In genomic region chr7:121077829-121078228, GRCm38 (mm10) we compare ENCODE assay signal across 8 mouse cellular contexts. TPM values are rescaled to one million over a fixed set of nuclear protein-coding genes. Genes with fewer than 3 reads are reported as not detected.
DNase-seq lines count a peak whose midpoint lies in the region; ATAC-seq and TF ChIP-seq lines count a peak whose summit lies in the region.

No protein-coding gene starts in this region.

- WGBS in intestine, postnatal 0 days: 29% methylated on average over 5 of the region's 5 CpGs
- WGBS in midbrain, embryonic 16.5 days: 16% methylated on average over 5 of the region's 5 CpGs

- intact Hi-C loops in left cerebral cortex, postnatal 14 days (cut with DNase I): loop anchor here (2.0 kb wide), 1 partner anchor 43 kb away; no protein-coding TSS in a partner anchor

- H3K27me3 ChIP-seq in intestine, postnatal 0 days (replicated peaks; ENCODE audit: control insufficient read depth, insufficient read depth, low read length): no peaks in the 10 kb centered on the region
- H3K27me3 ChIP-seq in midbrain, embryonic 16.5 days (ENCODE audit: control insufficient read depth, insufficient read depth, low read depth, low read length): no peaks in the 10 kb centered on the region

- H3K36me3 ChIP-seq in intestine, postnatal 0 days (ENCODE audit: control insufficient read depth, insufficient read depth): peaks cover 25% of the 10 kb centered on the region
- H3K36me3 ChIP-seq in midbrain, embryonic 16.5 days (ENCODE audit: control insufficient read depth, insufficient read depth, low read length): 0 out of 2 replicates have a peak, but pooled peaks cover 5% of the 10 kb centered on the region

- H3K9ac ChIP-seq in intestine, postnatal 0 days (ENCODE audit: low read depth, low read length): no peak overlapping the region
- no peak overlapping the region for H3K9ac ChIP-seq in midbrain, embryonic 16.5 days (ENCODE audit: low read depth, low read length)

- H3K4me1 ChIP-seq in intestine, postnatal 0 days (replicated peaks; ENCODE audit: control insufficient read depth, insufficient read depth, low read length): no peaks in the 10 kb centered on the region
- no peaks in the 10 kb centered on the region; the same call in 1 of the 2 replicates for H3K4me1 ChIP-seq in midbrain, embryonic 16.5 days (ENCODE audit: control insufficient read depth, insufficient read depth, low read length)

- peak; percentile 78 for DNase-seq in 416B (ENCODE audit: low read depth)
- peak; percentile 24 for DNase-seq in T-cell, adult 2 months (ENCODE audit: low spot score)
- DNase-seq in cerebellum, postnatal 4 days (ENCODE audit: low spot score in 2 of 2): peak; percentile 46 to 70
- DNase-seq in frontal cortex, postnatal 36 days (ENCODE audit: low spot score in 2 of 2): peak; percentile 55 to 84
- peak; percentile 82 to 85 for DNase-seq in left cerebral cortex, postnatal 14 days (ENCODE audit: low spot score in 2 of 2)
- DNase-seq in testis, postnatal 10 days (ENCODE audit: low spot score): peak; percentile 65

- H3K27ac ChIP-seq in intestine, postnatal 0 days (ENCODE audit: low read depth, low read length): no peak overlapping the region
- H3K27ac ChIP-seq in midbrain, embryonic 16.5 days (ENCODE audit: low read length): no peak overlapping the region

- no peak overlapping the region for H3K4me2 ChIP-seq in intestine, postnatal 0 days (replicated peaks; ENCODE audit: low read depth)
- no peak overlapping the region for H3K4me2 ChIP-seq in midbrain, embryonic 16.5 days (ENCODE audit: low read length)

- no peaks in the 10 kb centered on the region for H3K9me3 ChIP-seq in intestine, postnatal 0 days (ENCODE audit: control insufficient read depth)
- peaks cover 3% of the 10 kb centered on the region; the same call in 1 of the 2 replicates for H3K9me3 ChIP-seq in midbrain, embryonic 16.5 days (replicated peaks; ENCODE audit: control insufficient read depth, low read length, poor library complexity, severe bottlenecking)

- no peak for ATAC-seq in intestine, postnatal 0 days
- peak; percentile 89 for ATAC-seq in midbrain, embryonic 16.5 days

- TF ChIP-seq CTCF in intestine, postnatal 0 days (IDR thresholded peaks at IDR 0.05; ENCODE audit: low read depth): peak; percentile 87

- no peak overlapping the region for H3K4me3 ChIP-seq in intestine, postnatal 0 days (ENCODE audit: low read depth, low read length)
- H3K4me3 ChIP-seq in midbrain, embryonic 16.5 days (ENCODE audit: low read depth, low read length): no peak overlapping the region

RNA-seq across cellular contexts. Expression of gene Igsf6, which starts 3.5 kb away (rescaled TPM):
- polyA plus RNA-seq in intestine, postnatal 0 days (2015; fragmentation: Nextera tagmentation; extraction: Ambion mirVana): 1.3 and 1.8 TPM in 2 replicates
- under 1 TPM in 1 of 2 experiments, not detected in 1; 0.37 TPM for total RNA-seq in left cerebral cortex, postnatal 14 days (2021)
- polyA plus RNA-seq in midbrain, embryonic 16.5 days (2015; fragmentation: Nextera tagmentation; extraction: Ambion mirVana): 0.62 and 0.67 TPM in 2 replicates

RNA-seq across cellular contexts. Expression of gene Otoa, which starts 3.6 kb away (rescaled TPM):
- 0.10 and 0.17 TPM in 2 replicates for polyA plus RNA-seq in intestine, postnatal 0 days (2015; fragmentation: Nextera tagmentation; extraction: Ambion mirVana)
- total RNA-seq in left cerebral cortex, postnatal 14 days (2021): under 1 TPM; 0.24 to 0.32 TPM
- 0.09 and 0.19 TPM in 2 replicates for polyA plus RNA-seq in midbrain, embryonic 16.5 days (2015; fragmentation: Nextera tagmentation; extraction: Ambion mirVana)

RNA-seq across cellular contexts. Expression of gene Mettl9, which starts 43.6 kb away (rescaled TPM):
- 85.4 and 89.4 TPM in 2 replicates for polyA plus RNA-seq in intestine, postnatal 0 days (2015; fragmentation: Nextera tagmentation; extraction: Ambion mirVana)
- 10 to 100 TPM; 74.0 to 75.4 TPM for total RNA-seq in left cerebral cortex, postnatal 14 days (2021)
- polyA plus RNA-seq in midbrain, embryonic 16.5 days (2015; fragmentation: Nextera tagmentation; extraction: Ambion mirVana): 169 and 184 TPM in 2 replicates

Comparison
In these comparisons a context has a peak if more than half of its experiments do, and no peak if none do; other contexts are left out.
1. DNase-seq: peak in every context shown above with its lines; median percentile 84 in left cerebral cortex, postnatal 14 days; 78 in 416B; 70 in frontal cortex, postnatal 36 days; 65 in testis, postnatal 10 days; 58 in cerebellum, postnatal 4 days; 24 in T-cell, adult 2 months.